14 mouse cellular contexts compared by ENCODE assay signal in genomic region chr3:144253018-144253417, GRCm38 (mm10).
A peak's percentile ranks its signal among the peaks of the same experiment; 100 is the strongest.
DNase-seq lines count a peak whose midpoint lies in the region.
"Had no signal": no experiment of that assay in that cellular context is flagged by ENCODE, and none has a peak within 500 bp of the region (broad histone marks: within the 10 kb centered on the region; RNA-seq: fewer than 3 reads in every experiment).

No protein-coding gene starts in this region.

- DNase-seq in CD4-positive, CD25-positive, alpha-beta regulatory T cell, adult 2 months (ENCODE audit: low read depth, low spot score) = peak; percentile 29
- DNase-seq in brain, adult 2 months (ENCODE audit: low read depth, low spot score) = peak; percentile 8
- peak; percentile 66 for DNase-seq in naive thymus-derived CD4-positive, alpha-beta T cell, adult 2 months (ENCODE audit: low read depth)
- DNase-seq in thymus, postnatal 25 days = peak; percentile 50
- no peak for DNase-seq in right cerebral cortex, postnatal 14 days
- no peak for DNase-seq in retina, postnatal 1 day
- DNase-seq in testis, postnatal 10 days (ENCODE audit: low spot score) = no peak
- DNase-seq: adrenal gland, postnatal 14 days; cerebellum, adult 9-11 months; gastrocnemius, postnatal 25 days; heart, adult 18-20 months; heart, postnatal 36 days; kidney, adult 9 months; kidney, postnatal 14 days had no signal

Comparison
In these comparisons a context has a peak if more than half of its experiments do, and no peak if none do; other contexts are left out.
1. DNase-seq: peak in CD4-positive, CD25-positive, alpha-beta regulatory T cell, adult 2 months (single experiment), brain, adult 2 months (single experiment), naive thymus-derived CD4-positive, alpha-beta T cell, adult 2 months (single experiment) and thymus, postnatal 25 days (single experiment); none in right cerebral cortex, postnatal 14 days (single experiment), retina, postnatal 1 day (single experiment) and testis, postnatal 10 days (single experiment).